Mouse (Mus musculus) kidney, adult 2 months (tissue): Measurements from ENCODE around the gene Dlst. TPM values are rescaled to one million over a fixed set of nuclear protein-coding genes. Genes with fewer than 3 reads are reported as not detected.

ENCODE experiments used
- DNase-seq: peaks from one replicate; pipeline ENCODE4 v3.0.0; 2021
- H3K27ac ChIP-seq: fragments of 200-500 bp; 2 replicates; pipeline ENCODE4 v1.5.1; 2012; ENCODE audit warnings: low read depth, low read length, control low read depth, inconsistent platforms; ENCODE audit not compliant: insufficient read depth
- H3K27me3 ChIP-seq: fragments of 200-500 bp; replicated peaks from 2 replicates; pipeline ENCODE4 v1.6.1; 2012; ENCODE audit warnings: mild to moderate bottlenecking, moderate library complexity, low read length, inconsistent platforms; ENCODE audit not compliant: control insufficient read depth, insufficient read depth
- H3K36me3 ChIP-seq: fragments of 200-500 bp; 2 replicates; pipeline ENCODE4 v1.6.1; 2012; ENCODE audit warnings: mild to moderate bottlenecking, moderate library complexity, low read length, inconsistent platforms; ENCODE audit not compliant: control insufficient read depth, insufficient read depth
- H3K4me1 ChIP-seq: fragments of 200-500 bp; 2 replicates; pipeline ENCODE4 v1.6.1; 2011; ENCODE audit warnings: low read length; ENCODE audit not compliant: control insufficient read depth, insufficient read depth
- H3K4me3 ChIP-seq: fragments of 200-500 bp; 2 replicates; pipeline ENCODE4 v1.5.1; 2011; ENCODE audit warnings: mild to moderate bottlenecking, low read depth, low read length, control low read depth; ENCODE audit not compliant: insufficient read depth
- CTCF ChIP-seq: fragments of 200-500 bp; conservative IDR thresholded peaks from 2 replicates; pipeline ENCODE4 v1.5.1; 2011; ENCODE audit warnings: low read depth, mild to moderate bottlenecking, control low read depth, low read length, moderate library complexity, mixed read lengths; ENCODE audit not compliant: insufficient read depth, insufficient read length
- POLR2A ChIP-seq: fragments of 200-500 bp; IDR thresholded peaks from one replicate; pipeline ENCODE4 v1.6.1; 2011; ENCODE audit warnings: low read depth, low read length, control low read depth
- WGBS: fragments of 180-500 bp; shearing (Covaris S2); methylation state at CpG from one replicate; pipeline ENCODE4 v1.1.7; 2018; 5-methylcytosine and 5-hydroxymethylcytosine counted together
- polyA plus RNA-seq: library from polyadenylated mRNA; depleted of rRNA; stranded (reverse); fragments of >200 nt; gene quantifications from 2 replicates; pipeline ENCODE4 v1.2.3, GENCODE M21; 2012

The Dlst gene
- polyA plus RNA-seq, 1 experiment: 312 TPM

GRCm38 (mm10) chr12:85126986-85127603 is 16.5 kb downstream of the Dlst start:
- TF ChIP-seq POLR2A: no peak
- TF ChIP-seq CTCF: no peak
- WGBS: 46% methylated on average over 8 of the region's 8 CpGs
- no peak overlapping the region for H3K27ac ChIP-seq
- no peak overlapping the region for H3K4me3 ChIP-seq
- DNase-seq: peak; percentile 90
- H3K36me3 ChIP-seq: peaks cover 27% of the 10 kb centered on the region
- no peaks in the 10 kb centered on the region for H3K27me3 ChIP-seq
- no peaks in the 10 kb centered on the region; the same call in 1 of the 2 replicates for H3K4me1 ChIP-seq

GRCm38 (mm10) chr12:85129426-85129978 is 18.9 kb downstream of the Dlst start:
- no peak overlapping the region for H3K27ac ChIP-seq
- no peak overlapping the region for H3K4me3 ChIP-seq
- H3K4me1 ChIP-seq: no peaks in the 10 kb centered on the region; the same call in 1 of the 2 replicates
- no peaks in the 10 kb centered on the region for H3K27me3 ChIP-seq
- WGBS: 94% methylated on average over 9 of the region's 9 CpGs
- H3K36me3 ChIP-seq: peaks cover 20% of the 10 kb centered on the region
- no peak for DNase-seq
- TF ChIP-seq POLR2A: no peak
- TF ChIP-seq CTCF: no peak

GRCm38 (mm10) chr12:85131361-85131760 is 20.7 kb downstream of the Dlst start:
- no peak overlapping the region for H3K4me3 ChIP-seq
- H3K27me3 ChIP-seq: no peaks in the 10 kb centered on the region
- no peak for TF ChIP-seq CTCF
- no peak for TF ChIP-seq POLR2A
- DNase-seq: no peak
- no peaks in the 10 kb centered on the region; the same call in 1 of the 2 replicates for H3K4me1 ChIP-seq
- H3K36me3 ChIP-seq: peaks cover 18% of the 10 kb centered on the region
- WGBS: 87% methylated on average over 6 of the region's 6 CpGs
- H3K27ac ChIP-seq: no peak overlapping the region

GRCm38 (mm10) chr12:85134043-85134794 is 23.6 kb downstream of the Dlst start:
- Histone ChIP-seq H3K4me1 (no peaks in the 10 kb centered on the region), H3K4me3 (no peak overlapping the region), H3K36me3 (peaks cover 13% of the 10 kb centered on the region), H3K27ac (no peak overlapping the region), H3K27me3 (no peaks in the 10 kb centered on the region)
- WGBS: 81% methylated on average over 8 of the region's 8 CpGs
- no peak for DNase-seq
- TF ChIP-seq CTCF: no peak
- TF ChIP-seq POLR2A: no peak

GRCm38 (mm10) chr12:85135513-85136470 is 25.2 kb downstream of the Dlst start:
- Histone ChIP-seq H3K36me3 (peaks cover 3% of the 10 kb centered on the region), H3K27me3 (no peaks in the 10 kb centered on the region), H3K4me1 (no peaks in the 10 kb centered on the region), H3K4me3 (no peak overlapping the region), H3K27ac (no peak overlapping the region)
- 70% methylated on average over 19 of the region's 19 CpGs for WGBS
- no peak for DNase-seq
- TF ChIP-seq POLR2A (no peak), CTCF (no peak)

- TF ChIP-seq CTCF (no peak), POLR2A (no peak)
- no peaks in the 10 kb centered on the region for H3K27me3 ChIP-seq
- no peak overlapping the region for H3K4me3 ChIP-seq
- WGBS: 82% methylated on average over 4 of the region's 4 CpGs
- peaks cover 1% of the 10 kb centered on the region; the same call in 1 of the 2 replicates for H3K36me3 ChIP-seq
- DNase-seq: no peak
- H3K27ac ChIP-seq: no peak overlapping the region
- no peaks in the 10 kb centered on the region for H3K4me1 ChIP-seq
These were observed 26.0 kb downstream of the Dlst start for GRCm38 (mm10) chr12:85136627-85137026.
